Mouse (Mus musculus) embryonic facial prominence, embryonic 13.5 days (tissue): ENCODE measurements around the gene Tspan12. TPM values are rescaled to one million over a fixed set of nuclear protein-coding genes. Genes with fewer than 3 reads are reported as not detected.
"Not testable (repeated sequence)": the region's sequence is repeated elsewhere in the genome, so short reads cannot be mapped to it uniquely, and the experiment has no call there.

ENCODE experiments used
- ATAC-seq: fragments of 200-750 bp; cut with Nextera tagmentation; 2 replicates; pipeline ENCODE4 v1.8.0; 2017; ENCODE audit warnings: low read depth; ENCODE audit not compliant: insufficient number of reproducible peaks, insufficient read depth, low FRiP score, low TSS enrichment
- H3K27ac ChIP-seq: fragments of 300-500 bp; sonication (generic); 2 replicates; pipeline ENCODE4 v1.5.1; 2015; ENCODE audit warnings: moderate library complexity, mild to moderate bottlenecking, inconsistent platforms
- H3K27me3 ChIP-seq: fragments of 300-500 bp; sonication (generic); 2 replicates; pipeline ENCODE4 v1.6.1; 2015; ENCODE audit warnings: mild to moderate bottlenecking, inconsistent platforms
- H3K36me3 ChIP-seq: fragments of 300-500 bp; sonication (generic); 2 replicates; pipeline ENCODE4 v1.6.1; 2015; ENCODE audit warnings: mild to moderate bottlenecking, inconsistent platforms
- H3K4me1 ChIP-seq: fragments of 300-500 bp; sonication (generic); 2 replicates; pipeline ENCODE4 v1.6.1; 2015; ENCODE audit warnings: inconsistent platforms
- H3K4me2 ChIP-seq: fragments of 300-500 bp; sonication (generic); 2 replicates; pipeline ENCODE4 v1.6.1; 2015; ENCODE audit warnings: moderate library complexity, mild to moderate bottlenecking, inconsistent platforms
- H3K4me3 ChIP-seq: fragments of 300-500 bp; sonication (generic); 2 replicates; pipeline ENCODE4 v1.5.1; 2015; ENCODE audit warnings: mild to moderate bottlenecking, inconsistent platforms
- H3K9ac ChIP-seq: fragments of 300-500 bp; sonication (generic); 2 replicates; pipeline ENCODE4 v1.6.1; 2015; ENCODE audit warnings: mild to moderate bottlenecking, inconsistent platforms
- H3K9me3 ChIP-seq: fragments of 300-500 bp; sonication (generic); 2 replicates; pipeline ENCODE4 v1.6.1; 2016; ENCODE audit warnings: inconsistent platforms
- WGBS: fragments of 180-500 bp; shearing (Covaris S2); methylation state at CpG from one replicate; pipeline ENCODE4 v1.1.7; 2015; ENCODE audit warnings: mixed read lengths; 5-methylcytosine and 5-hydroxymethylcytosine counted together
- polyA plus RNA-seq: library from polyadenylated mRNA; unstranded; fragments of >200 nt; fragmentation: Nextera tagmentation; extraction: Ambion mirVana; gene quantifications from 2 replicates; pipeline ENCODE4 v1.2.1, GENCODE M21; 2015

Tspan12 gene
- polyA plus RNA-seq, 1 experiment from 2014 or later, result 31.5 TPM

DNA sequence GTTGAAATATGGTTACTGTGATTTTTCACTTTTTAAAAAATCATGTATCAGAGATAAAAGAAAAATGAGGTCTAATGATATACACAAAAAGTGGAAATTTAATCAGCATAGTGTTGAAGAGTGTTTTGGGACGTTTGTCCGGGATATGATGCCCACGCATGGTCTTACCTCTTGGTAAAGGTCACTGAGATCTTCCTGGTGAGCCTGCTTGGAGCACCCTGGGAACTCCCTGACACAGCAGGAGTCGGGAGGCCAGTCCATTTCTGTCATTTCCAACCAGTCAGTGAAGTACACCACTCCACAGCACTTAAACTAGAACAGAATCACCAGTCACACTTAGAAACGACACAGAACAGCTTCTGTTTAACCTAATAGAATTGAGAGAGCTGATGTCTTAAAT, 56.9 kb downstream of the Tspan12 start:
- Histone ChIP-seq H3K4me3 (no peak overlapping the region), H3K27me3 (no peaks in the 10 kb centered on the region), H3K27ac (no peak overlapping the region), H3K9ac (no peak overlapping the region), H3K4me1 (no peaks in the 10 kb centered on the region), H3K36me3 (no peaks in the 10 kb centered on the region), H3K4me2 (no peak overlapping the region), H3K9me3 (no peaks in the 10 kb centered on the region)
- ATAC-seq, result no peak
- 83% methylated on average over 5 of the region's 5 CpGs for WGBS

DNA sequence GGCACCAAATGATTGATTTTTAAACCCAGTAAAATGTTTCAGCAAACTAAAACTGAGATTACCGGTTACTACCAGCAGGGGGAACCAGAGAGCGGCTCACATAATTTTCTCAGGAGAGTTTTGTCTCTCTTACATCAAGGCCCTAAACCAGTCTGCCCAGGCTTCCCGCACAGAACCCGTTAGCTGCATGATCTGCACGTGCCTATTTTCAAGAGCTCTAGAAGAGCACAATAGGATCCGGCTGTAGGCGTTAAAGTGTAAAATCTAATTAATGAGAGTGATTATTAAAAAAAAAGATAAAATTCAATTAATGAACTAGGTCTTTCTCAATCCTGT, 57.3 kb downstream of the Tspan12 start:
- WGBS, result 6% methylated on average over 7 of the region's 7 CpGs
- Histone ChIP-seq H3K4me3 (no peak overlapping the region), H3K27me3 (no peaks in the 10 kb centered on the region), H3K4me2 (no peak overlapping the region), H3K9ac (no peak overlapping the region), H3K9me3 (no peaks in the 10 kb centered on the region), H3K27ac (no peak overlapping the region), H3K4me1 (no peaks in the 10 kb centered on the region), H3K36me3 (no peaks in the 10 kb centered on the region)
- ATAC-seq, result no peak

DNA sequence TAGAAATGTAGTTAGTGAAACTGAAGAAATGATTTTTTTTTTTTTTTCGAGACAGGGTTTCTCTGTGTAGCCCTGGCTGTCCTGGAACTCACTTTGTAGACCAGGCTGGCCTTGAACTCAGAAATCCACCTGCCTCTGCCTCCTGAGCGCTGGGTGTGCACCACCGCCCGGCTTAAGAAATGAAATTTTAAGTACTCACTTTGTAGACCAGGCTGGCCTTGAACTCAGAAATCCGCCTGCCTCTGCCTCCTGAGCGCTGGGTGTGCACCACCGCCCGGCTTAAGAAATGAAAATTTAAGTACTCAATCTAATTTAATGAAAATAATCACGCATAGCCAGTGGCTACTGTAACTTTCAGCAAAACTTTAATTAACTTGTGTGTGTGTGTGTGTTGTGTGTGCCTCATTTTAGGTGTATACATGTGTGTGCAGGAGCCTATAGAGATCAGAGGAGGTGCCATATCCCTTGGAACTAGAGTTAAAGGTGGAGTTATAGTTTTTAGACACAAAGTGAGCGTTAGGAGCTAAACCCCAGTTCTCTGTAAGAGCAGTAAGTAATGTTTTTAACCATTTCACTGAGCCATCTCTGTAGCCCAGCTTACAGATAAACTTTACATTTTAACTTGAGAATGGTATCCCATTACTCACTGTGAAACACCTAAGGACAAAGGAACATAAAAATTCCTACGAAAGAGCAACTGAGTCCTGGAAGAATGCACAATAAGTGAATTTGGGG, 57.8 kb downstream of the Tspan12 start:
- Histone ChIP-seq H3K9ac (no peak overlapping the region), H3K9me3 (no peaks in the 10 kb centered on the region), H3K4me3 (no peak overlapping the region), H3K27ac (no peak overlapping the region), H3K36me3 (no peaks in the 10 kb centered on the region), H3K27me3 (no peaks in the 10 kb centered on the region), H3K4me1 (no peaks in the 10 kb centered on the region), H3K4me2 (no peak overlapping the region)
- ATAC-seq, result no peak
- 79% methylated on average over 11 of the region's 11 CpGs for WGBS

DNA sequence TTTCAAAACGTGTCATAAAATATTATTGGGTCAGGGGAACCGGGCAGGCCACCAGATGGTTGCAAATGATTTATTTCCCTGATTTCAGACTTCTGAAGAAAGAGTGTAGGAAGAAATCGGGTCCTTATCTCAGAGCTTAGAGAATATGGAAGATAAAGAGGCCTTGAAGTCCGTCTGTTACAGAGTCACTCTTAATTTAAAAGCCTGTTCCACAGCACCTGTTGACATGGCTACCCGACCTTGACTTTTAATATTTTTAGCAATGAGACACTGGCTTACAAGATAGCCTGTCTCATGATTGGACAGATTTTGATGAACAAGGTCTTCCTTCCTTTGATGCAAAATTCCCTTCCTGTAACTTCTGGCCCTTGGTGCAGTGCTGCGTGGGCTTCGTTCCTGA, 61.0 kb downstream of the Tspan12 start:
- 84% methylated on average over 7 of the region's 7 CpGs for WGBS
- no peak overlapping the region for H3K27ac ChIP-seq
- no peak overlapping the region for H3K4me2 ChIP-seq
- no peaks in the 10 kb centered on the region for H3K36me3 ChIP-seq
- no peak for ATAC-seq
- no peak overlapping the region for H3K4me3 ChIP-seq
- H3K9me3 ChIP-seq, result no peaks in the 10 kb centered on the region
- H3K9ac ChIP-seq, result no peak overlapping the region
- H3K4me1 ChIP-seq, result no peaks in the 10 kb centered on the region
- H3K27me3 ChIP-seq, result no peaks in the 10 kb centered on the region

DNA sequence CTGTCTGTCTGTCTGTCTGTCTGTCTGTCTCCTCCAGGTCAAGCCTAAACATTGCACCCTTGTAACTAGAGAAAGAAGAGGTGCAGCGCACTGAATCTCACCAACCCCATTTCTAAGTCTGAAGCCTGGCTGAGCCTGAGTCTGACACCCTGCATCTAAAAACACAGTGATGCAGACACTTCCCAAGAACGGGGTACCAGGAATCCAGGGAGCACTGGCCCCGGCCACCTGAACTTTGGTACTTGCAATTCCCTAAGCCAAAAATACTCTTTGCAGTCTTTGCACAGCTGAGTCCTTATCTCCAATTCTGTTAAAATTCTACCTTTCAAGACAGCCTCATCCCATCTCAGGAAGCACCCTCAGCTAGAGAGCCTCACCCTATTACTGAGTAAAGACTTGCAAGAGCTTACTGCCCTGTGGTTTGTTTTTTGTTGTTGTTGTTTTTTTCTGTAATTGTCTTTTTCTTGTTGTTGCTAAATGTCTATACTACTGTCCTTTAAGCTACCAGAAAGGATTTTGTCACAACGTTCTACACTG, 61.7 kb downstream of the Tspan12 start:
- WGBS, result 85% methylated on average over 4 of the region's 4 CpGs
- no peaks in the 10 kb centered on the region for H3K27me3 ChIP-seq
- H3K36me3 ChIP-seq, result no peaks in the 10 kb centered on the region
- H3K4me3 ChIP-seq, result no peak overlapping the region
- H3K9ac ChIP-seq, result no peak overlapping the region
- no peaks in the 10 kb centered on the region for H3K9me3 ChIP-seq
- no peak overlapping the region for H3K4me2 ChIP-seq
- H3K4me1 ChIP-seq, result no peaks in the 10 kb centered on the region
- ATAC-seq, result no peak
- H3K27ac ChIP-seq, result no peak overlapping the region

DNA sequence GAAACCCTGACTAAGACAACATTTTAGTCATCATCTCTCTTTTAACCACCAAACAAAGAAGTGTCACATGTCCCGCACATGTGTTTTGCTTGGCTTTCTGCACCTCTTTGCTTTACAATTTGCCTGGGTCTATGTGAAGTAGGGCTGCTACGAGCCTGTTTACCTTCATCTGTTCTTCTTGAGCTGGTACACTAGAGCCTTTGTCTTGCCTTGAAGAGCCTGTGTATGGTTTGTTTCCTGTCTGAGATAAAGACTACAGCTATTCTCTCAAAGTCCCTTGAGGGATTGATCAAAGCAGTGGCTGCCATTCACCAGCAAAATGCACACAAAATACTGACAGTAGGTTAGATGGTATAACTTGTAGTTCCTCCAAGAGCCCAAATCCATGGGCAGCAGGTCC, 62.3 kb downstream of the Tspan12 start:
- H3K9ac ChIP-seq, result no peak overlapping the region
- H3K9me3 ChIP-seq, result no peaks in the 10 kb centered on the region
- no peaks in the 10 kb centered on the region for H3K27me3 ChIP-seq
- no peaks in the 10 kb centered on the region for H3K4me1 ChIP-seq
- H3K4me2 ChIP-seq, result no peak overlapping the region
- ATAC-seq, result no peak
- 51% methylated on average over 2 of the region's 2 CpGs for WGBS
- no peaks in the 10 kb centered on the region for H3K36me3 ChIP-seq
- no peak overlapping the region for H3K27ac ChIP-seq
- no peak overlapping the region for H3K4me3 ChIP-seq

DNA sequence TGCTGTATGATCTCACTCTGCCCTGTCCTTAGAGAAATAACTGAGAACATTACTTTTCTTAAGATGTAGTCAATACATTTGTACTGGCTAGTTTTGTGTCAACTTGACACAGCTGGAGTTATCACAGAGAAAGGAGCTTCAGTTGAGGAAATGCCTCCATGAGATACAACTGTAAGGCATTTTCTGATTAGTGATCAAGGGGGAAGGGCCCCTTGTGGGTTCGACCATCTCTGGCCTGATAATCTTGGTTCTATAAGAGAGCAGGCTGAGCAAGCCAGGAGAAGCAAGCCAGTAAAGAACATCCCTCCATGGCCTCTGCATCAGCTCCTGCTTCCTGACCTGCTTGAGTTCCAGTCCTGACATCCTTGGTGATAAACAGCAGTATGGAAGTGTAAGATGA, 62.7 kb downstream of the Tspan12 start:
- not testable (repeated sequence) for ATAC-seq, H3K27me3 ChIP-seq, H3K4me1 ChIP-seq, H3K9ac ChIP-seq, H3K27ac ChIP-seq, H3K4me2 ChIP-seq, H3K36me3 ChIP-seq, H3K4me3 ChIP-seq, H3K9me3 ChIP-seq
- WGBS, result 62% methylated on average over 1 of the region's 1 CpGs

DNA sequence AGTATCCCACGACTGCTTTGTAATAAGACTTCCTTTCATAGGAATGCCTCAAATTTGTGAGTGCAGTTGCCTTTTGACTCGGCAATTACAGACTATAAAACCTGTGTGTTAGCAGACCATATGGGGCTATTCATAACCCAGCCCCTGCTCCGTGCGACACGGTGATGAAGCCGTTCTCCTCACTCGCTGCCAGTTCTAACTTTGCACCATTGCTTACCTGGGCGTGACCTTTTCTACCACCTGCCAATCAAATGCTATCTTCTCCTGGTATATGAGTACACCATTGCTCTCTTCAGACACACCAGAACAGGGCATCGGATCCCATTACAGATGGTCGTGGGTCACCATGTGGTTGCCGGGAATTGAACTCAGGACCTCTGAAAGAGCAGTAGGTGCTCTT, 64.6 kb downstream of the Tspan12 start:
- ATAC-seq, result no peak
- 69% methylated on average over 11 of the region's 11 CpGs for WGBS
- no peak overlapping the region for H3K4me3 ChIP-seq
- no peak overlapping the region for H3K9ac ChIP-seq
- H3K27ac ChIP-seq, result no peak overlapping the region
- H3K4me1 ChIP-seq, result no peaks in the 10 kb centered on the region
- no peaks in the 10 kb centered on the region for H3K36me3 ChIP-seq
- H3K4me2 ChIP-seq, result no peak overlapping the region
- H3K27me3 ChIP-seq, result no peaks in the 10 kb centered on the region
- H3K9me3 ChIP-seq, result no peaks in the 10 kb centered on the region

DNA sequence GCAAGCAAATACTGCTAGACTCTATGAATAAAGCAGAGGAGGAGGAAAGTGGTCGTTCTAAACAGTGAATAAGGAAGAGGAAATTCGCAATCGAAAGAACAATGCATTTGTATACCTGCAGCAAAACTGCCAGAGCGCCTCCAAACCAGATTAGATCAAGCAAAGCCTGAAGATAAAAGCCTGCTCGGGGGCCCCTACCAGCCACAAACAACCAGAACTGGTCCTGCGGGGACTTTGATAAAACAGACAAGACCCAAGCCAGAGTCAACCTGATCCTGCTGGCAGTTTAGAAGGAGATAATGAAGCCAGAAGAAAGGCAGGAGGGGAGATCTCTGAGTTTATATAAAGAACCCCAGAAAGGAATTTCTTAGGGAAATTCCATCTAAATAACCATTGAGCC, 65.0 kb downstream of the Tspan12 start:
- Histone ChIP-seq H3K27me3 (no peaks in the 10 kb centered on the region), H3K27ac (no peak overlapping the region), H3K9ac (no peak overlapping the region), H3K4me2 (no peak overlapping the region), H3K36me3 (no peaks in the 10 kb centered on the region), H3K4me1 (no peaks in the 10 kb centered on the region), H3K4me3 (no peak overlapping the region), H3K9me3 (no peaks in the 10 kb centered on the region)
- ATAC-seq, result no peak
- 42% methylated on average over 6 of the region's 6 CpGs for WGBS

DNA sequence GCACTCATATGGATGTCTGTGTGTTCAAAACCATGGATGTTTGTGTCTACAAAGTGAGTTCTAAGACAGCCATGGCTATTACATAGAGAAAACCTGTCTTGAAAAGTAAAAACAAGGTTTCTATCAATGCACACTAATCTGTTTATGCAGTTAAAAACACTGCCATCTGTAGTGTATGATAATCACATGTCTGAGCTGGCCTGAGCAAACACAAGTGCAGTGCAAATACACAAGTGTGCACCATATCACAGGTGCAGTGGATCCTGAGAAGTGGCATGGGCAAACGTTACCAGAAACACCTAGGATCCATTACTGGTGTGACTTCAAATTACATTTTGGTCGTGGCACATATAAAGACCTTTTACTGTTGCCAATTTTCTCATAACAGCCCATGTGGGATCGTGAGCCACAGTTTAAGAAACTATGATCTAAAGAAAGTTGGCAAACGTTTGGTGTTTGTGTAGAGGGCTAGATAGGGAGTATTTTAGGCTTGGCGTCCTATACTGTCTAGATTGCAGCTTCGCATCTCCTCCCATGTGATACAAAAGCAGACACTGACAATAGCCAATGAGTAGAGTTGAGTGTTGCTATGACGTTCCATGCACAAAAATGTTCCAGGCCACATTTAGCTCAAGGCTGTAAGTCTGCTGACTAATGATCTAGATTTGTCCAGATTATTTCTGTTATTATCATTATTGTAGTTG, 78.0 kb downstream of the Tspan12 start:
- ATAC-seq, result no peak
- H3K4me1 ChIP-seq, result no peaks in the 10 kb centered on the region
- H3K4me3 ChIP-seq, result no peak overlapping the region
- H3K4me2 ChIP-seq, result no peak overlapping the region
- WGBS, result 84% methylated on average over 7 of the region's 7 CpGs
- no peaks in the 10 kb centered on the region for H3K9me3 ChIP-seq
- H3K27me3 ChIP-seq, result no peaks in the 10 kb centered on the region
- H3K36me3 ChIP-seq, result no peaks in the 10 kb centered on the region
- no peak overlapping the region for H3K9ac ChIP-seq
- H3K27ac ChIP-seq, result no peak overlapping the region

DNA sequence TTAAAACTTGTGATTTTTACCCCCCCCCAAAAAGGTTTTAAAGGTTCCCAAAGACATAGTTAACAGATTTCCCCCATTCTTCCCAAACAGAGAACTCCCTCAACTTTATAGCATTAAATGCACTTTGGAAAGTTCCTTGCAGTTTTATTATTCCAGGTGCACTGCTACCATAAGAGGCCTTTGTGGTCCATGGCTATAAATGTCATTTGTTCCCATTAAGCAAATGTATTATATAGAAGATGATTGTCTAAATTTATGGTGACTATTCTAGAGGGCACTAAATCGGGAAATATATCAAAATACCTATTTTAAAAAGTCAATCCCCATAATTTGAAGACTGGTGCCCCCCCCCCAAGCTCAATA, 82.9 kb downstream of the Tspan12 start:
- 90% methylated on average over 1 of the region's 1 CpGs for WGBS

DNA sequence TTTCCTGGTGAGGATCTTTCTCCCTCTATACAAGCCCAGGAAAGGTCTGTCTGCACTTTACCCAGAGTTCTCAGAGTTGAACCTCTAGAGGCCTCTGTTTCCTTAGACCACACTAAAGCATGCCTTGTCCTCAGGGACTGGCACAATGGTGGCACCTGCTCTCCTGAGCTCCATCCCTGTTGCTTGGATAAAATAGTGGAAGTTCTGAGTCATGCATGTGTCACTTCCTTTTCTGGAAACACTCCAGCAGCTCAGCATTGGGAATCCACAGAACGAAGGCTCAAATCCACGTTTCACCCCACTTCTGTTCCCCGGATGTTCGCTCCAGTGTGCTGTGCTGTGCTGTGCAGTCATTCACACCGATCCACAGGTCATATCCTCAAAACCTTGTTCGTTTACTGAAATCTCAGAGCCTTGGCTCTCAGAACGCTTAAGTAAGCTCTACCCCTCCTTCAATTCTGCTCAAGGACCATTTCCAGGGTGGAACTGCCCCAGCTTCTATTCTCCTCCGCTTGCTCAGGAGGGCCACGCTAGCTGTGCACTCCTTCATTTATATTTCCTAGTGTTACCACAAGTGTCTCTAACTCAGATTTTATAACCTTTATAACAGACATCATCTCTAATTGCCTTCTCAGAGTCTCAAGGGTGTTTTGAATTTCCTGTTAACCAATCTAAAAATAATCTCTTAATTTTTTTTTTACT, 83.4 kb downstream of the Tspan12 start:
- no peak overlapping the region for H3K9ac ChIP-seq
- no peak overlapping the region for H3K4me3 ChIP-seq
- H3K27ac ChIP-seq, result no peak overlapping the region
- no peak for ATAC-seq
- no peaks in the 10 kb centered on the region for H3K36me3 ChIP-seq
- no peaks in the 10 kb centered on the region for H3K27me3 ChIP-seq
- no peaks in the 10 kb centered on the region for H3K4me1 ChIP-seq
- no peak overlapping the region for H3K4me2 ChIP-seq
- no peaks in the 10 kb centered on the region for H3K9me3 ChIP-seq
- 91% methylated on average over 9 of the region's 9 CpGs for WGBS

More for the DNA sequence above, 82.9 kb downstream of the Tspan12 start:
- no peak overlapping the region for H3K27ac ChIP-seq
- H3K9ac ChIP-seq, result no peak overlapping the region
- H3K4me2 ChIP-seq, result no peak overlapping the region
- no peaks in the 10 kb centered on the region for H3K27me3 ChIP-seq
- no peak overlapping the region for H3K4me3 ChIP-seq
- H3K36me3 ChIP-seq, result no peaks in the 10 kb centered on the region
- no peaks in the 10 kb centered on the region for H3K9me3 ChIP-seq
- no peak for ATAC-seq
- no peaks in the 10 kb centered on the region for H3K4me1 ChIP-seq
